Mouse (Mus musculus): ENCODE measurements at regions not wholly inside any gene's neighbourhood (a gene's known extent, or its start where the extent isn't known, plus 50 kb on each side); places are given as distances from the start of the nearest gene placed in this dataset.

DNA sequence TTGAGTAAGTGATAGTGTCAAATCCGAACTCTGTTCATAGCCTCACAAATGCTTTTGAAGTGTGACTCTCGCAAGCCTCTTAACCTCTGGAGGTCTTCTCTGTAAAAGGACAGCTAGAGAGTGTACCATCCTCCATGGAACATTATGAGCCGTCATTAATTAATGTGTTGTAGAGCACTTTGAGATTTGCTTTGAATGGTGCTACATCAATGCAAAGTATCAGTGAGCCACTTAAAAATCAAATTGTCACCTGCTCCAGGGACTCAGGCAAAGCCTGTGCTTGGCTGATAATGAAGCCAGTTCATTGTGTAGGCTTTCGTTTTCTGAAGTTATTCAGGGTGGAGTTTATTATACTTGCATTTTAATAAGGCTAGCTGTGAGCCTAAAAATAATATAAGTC lies 801.8 kb upstream of the B3galt2 start:
- Histone ChIP-seq H3K4me3 (no peak overlapping the region), H3K27ac (no peak overlapping the region)
- intact Hi-C loops (cut with DNase I): no loop called here
- no peak for TF ChIP-seq CTCF (IDR thresholded peaks at IDR 0.05)
- no peak for DNase-seq

DNA sequence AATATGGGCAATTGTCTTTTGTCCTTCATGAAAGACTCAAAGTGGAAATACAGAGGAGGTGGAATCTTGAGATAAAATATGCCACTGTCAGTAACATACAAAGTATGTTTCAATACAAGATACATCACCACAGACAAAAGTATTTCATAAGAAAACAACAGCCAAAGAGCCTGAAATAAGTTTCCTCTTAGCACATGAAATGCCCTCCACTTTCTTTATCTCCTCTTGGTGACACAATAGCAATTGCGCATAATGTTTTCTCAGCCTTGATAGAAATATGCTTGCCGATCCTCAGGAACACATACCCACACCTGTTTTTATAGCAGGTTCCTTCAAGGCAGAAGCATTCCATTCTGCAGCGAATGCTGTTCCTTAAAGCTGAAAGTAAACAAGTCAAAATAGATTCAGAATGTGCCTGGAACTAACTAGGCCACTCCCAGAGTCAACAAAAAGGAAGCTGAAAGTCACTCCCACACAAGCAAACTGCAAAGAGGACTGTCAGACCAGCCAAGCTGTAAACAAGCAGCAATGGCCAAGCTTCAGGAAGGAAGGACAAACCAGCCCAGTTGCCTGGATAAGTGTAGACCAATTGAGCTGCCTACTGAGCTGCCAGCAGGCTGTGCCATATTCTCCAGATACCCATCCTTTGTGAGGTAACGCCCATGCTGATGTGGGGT lies 773.3 kb upstream of the B3galt2 start:
- no peak overlapping the region for H3K4me3 ChIP-seq
- TF ChIP-seq CTCF (IDR thresholded peaks at IDR 0.05): no peak
- DNase-seq: no peak
- intact Hi-C loops (cut with DNase I): no loop called here
- H3K27ac ChIP-seq: no peak overlapping the region

DNA sequence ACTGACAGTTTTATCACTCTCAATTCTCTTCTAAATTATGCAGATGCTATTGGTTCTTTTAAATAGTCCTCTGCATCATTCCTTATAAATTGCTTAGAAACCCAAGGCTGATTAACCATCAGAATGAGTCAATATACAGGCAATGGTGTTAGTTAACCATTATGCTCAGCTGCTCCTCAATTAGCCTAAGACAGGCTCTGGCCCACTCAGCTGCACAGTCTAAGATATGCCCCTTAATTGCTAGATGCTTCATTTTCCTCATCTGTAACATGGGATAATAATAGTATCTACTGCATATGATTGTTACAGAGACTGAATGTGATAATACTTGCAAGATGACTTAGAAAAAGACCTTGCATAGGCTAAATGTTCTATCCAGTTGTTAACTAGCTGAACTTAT lies 748.6 kb upstream of the B3galt2 start:
- no peak overlapping the region for H3K4me3 ChIP-seq
- DNase-seq: no peak
- intact Hi-C loops (cut with DNase I): no loop called here
- no peak overlapping the region for H3K27ac ChIP-seq
- TF ChIP-seq CTCF (IDR thresholded peaks at IDR 0.05): no peak

DNA sequence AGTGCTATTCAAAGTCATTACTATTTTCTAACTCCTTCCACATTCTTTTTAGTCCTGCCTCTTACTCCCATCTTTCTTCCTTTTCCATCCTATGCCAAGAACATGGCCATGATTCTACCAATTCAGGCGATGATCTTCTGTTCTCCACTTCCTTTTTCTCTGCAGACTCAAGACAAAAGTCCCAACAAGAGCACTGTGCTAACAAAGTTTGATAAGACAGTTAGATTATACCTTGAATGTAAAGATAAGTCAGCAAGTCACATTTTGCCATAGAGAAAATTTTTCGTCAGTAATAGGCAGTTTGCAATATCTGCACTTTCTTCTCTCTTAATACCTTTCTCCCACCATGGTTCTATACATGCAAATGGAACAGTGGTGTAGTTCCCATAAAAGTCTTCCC lies 747.3 kb upstream of the B3galt2 start:
- DNase-seq: no peak
- TF ChIP-seq CTCF (IDR thresholded peaks at IDR 0.05): no peak
- intact Hi-C loops (cut with DNase I): no loop called here
- H3K4me3 ChIP-seq: no peak overlapping the region
- H3K27ac ChIP-seq: no peak overlapping the region

DNA sequence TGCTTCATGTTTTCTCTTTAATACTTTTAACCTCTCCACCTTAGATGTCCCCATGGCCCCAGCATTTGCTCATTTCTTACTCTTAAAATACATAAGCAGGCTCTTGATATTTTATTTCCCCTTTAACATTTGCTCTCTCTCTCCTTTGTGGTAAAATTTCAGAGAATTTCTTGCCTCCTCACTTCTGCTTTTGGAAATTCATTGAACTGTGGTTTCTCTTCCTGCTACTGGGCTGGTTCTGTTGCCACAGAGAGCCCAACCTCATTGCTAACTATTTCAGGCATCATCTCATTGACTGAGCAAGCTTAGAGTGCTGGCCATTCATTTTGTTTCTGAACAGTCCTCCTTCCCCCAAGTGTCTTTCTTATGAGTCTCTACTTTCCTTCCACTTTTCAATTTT lies 746.3 kb upstream of the B3galt2 start:
- DNase-seq: no peak
- Histone ChIP-seq H3K27ac (peak overlapping the region; percentile 71), H3K4me3 (no peak overlapping the region)
- intact Hi-C loops (cut with DNase I): no loop called here
- no peak for TF ChIP-seq CTCF (IDR thresholded peaks at IDR 0.05)

DNA sequence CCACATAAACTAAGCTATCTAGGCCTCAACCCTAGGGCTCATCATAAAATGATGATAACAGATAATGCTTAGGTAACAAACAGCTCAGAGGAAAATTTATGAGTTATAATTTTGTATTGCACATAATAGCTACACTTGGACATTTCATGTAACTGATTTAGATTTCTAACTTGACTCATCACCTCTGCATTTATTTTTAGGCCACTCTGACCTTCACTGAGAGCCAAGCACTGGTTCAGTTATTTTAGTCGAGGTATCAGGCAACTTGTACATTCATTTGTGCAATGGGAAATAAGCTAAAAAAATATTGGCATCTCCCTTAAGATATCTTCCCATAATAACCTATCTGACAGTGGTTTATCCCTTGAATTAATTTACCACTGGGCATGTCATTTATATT lies 745.4 kb upstream of the B3galt2 start:
- no peak for TF ChIP-seq CTCF (IDR thresholded peaks at IDR 0.05)
- Histone ChIP-seq H3K4me3 (no peak overlapping the region), H3K27ac (peak overlapping the region; percentile 71)
- no peak for DNase-seq
- intact Hi-C loops (cut with DNase I): no loop called here

DNA sequence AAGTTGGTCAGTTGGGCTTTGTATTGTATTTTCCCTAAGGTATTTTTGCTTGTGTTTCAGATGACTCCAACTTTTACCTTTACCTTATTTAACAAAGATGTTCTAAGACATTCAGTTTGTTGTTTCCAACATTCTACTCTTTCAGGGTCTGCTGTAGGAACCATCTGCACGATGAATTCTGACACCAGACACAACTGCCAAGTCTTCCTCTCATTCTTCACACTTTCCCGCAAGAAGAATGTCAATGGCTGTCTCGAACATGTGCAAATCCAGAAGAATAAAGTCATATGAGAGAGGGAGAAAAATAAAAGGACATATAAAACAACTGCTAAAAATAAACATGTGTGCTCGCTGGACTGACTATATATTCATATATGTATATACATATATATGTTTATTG lies 730.6 kb upstream of the B3galt2 start:
- intact Hi-C loops (cut with DNase I): no loop called here
- no peak overlapping the region for H3K27ac ChIP-seq
- DNase-seq: no peak
- no peak overlapping the region for H3K4me3 ChIP-seq
- TF ChIP-seq CTCF (IDR thresholded peaks at IDR 0.05): no peak

DNA sequence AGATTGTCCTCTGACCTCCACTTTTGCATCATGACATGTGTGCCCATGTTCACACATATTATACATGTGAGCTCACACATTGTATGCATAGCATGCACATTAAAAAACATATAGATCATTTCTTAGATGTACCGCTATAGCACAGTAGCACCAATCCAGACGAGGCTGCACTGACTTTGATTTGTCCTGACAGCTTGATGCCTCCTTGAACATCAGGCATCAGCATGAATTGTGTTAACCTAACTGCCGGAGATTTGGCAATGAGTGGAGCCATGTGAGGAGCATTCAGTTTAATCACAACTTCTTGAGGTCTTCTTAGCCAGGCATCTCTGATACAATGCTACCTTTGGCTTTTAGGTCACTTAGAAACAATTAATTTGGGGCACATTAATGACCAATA lies 683.8 kb upstream of the B3galt2 start:
- H3K4me3 ChIP-seq: no peak overlapping the region
- DNase-seq: no peak
- H3K27ac ChIP-seq: no peak overlapping the region
- intact Hi-C loops (cut with DNase I): no loop called here
- no peak for TF ChIP-seq CTCF (IDR thresholded peaks at IDR 0.05)

DNA sequence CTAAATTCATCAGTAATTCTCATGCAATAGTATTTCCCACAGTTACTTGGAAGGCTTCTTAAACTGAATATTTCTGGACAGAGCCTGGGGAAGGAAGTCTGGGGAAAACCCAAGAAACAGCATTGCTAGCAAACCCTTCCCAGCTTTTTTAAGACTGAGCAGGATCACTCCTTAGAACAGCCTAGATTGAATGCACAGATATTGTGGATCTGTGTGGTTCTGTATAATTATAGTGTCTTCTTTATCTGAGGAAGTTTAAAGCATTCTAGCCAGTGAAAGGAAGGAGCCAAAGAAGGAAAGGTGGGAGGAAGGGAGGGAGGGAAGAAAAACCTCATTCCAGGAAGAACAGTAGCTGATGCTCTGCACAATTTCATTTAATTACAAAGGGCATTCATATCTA lies 669.0 kb upstream of the B3galt2 start:
- TF ChIP-seq CTCF (IDR thresholded peaks at IDR 0.05): no peak
- Histone ChIP-seq H3K4me3 (no peak overlapping the region), H3K27ac (no peak overlapping the region)
- no peak for DNase-seq
- intact Hi-C loops (cut with DNase I): no loop called here

DNA sequence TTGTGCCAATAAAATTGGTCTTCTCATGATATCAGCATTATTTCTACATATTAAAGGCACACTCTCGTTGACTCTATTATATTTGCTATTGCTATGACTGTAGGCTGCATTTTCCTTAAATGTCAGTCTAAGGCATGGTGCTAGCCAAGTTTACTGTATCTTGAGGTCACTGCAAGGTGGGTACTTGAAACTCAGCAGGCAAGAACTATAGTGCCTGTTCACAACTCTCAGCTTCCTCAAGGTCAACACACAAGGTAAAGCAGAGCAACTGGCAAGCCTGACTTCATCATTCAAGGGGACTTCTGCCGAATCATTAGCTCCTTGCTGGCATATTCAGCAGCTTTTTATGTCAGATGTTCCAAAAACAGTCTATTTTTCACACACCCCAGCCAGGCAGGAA lies 667.1 kb upstream of the B3galt2 start:
- no peak for DNase-seq
- intact Hi-C loops (cut with DNase I): no loop called here
- Histone ChIP-seq H3K4me3 (no peak overlapping the region), H3K27ac (no peak overlapping the region)
- TF ChIP-seq CTCF (IDR thresholded peaks at IDR 0.05): no peak

DNA sequence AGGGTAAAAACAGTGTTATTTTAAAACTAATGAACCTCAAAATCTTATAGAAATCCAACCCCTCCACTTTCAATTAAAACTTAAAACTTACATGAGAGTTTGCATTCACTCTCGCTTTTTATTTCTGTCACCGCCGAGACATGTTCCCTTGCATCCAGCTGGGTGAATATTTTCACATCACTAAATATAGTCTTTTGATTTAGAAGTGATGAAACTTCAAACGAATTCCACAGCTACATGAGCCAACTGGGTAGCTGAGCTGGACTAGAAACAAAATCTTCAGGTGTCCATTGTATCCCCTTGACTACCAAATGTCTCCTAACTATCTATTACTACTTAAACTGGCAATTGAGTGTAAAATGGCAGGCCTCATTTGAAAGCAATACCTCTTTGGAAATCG lies 657.5 kb upstream of the B3galt2 start:
- no peak overlapping the region for H3K4me3 ChIP-seq
- no peak overlapping the region for H3K27ac ChIP-seq
- intact Hi-C loops (cut with DNase I): no loop called here
- no peak for TF ChIP-seq CTCF (IDR thresholded peaks at IDR 0.05)
- DNase-seq: no peak

DNA sequence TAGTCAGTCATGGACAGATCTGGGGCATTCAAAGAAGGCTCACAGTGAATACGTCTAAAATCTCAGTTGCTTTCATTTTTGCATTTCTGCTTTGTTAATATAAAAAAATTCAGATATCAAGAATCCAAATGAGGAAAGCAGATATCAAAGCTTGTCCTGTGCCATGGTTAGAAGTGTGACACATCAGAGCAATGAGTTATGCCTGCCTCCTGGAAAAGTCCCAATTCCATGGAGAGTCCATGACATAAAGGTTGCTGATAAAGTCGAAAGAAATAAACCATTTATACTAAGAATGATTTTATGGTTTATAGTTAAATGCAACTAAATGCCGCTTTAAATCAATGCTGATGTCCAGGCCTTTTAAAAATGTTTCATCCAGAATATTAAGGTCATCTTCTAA lies 656.8 kb upstream of the B3galt2 start:
- DNase-seq: no peak
- no peak overlapping the region for H3K4me3 ChIP-seq
- TF ChIP-seq CTCF (IDR thresholded peaks at IDR 0.05): no peak
- H3K27ac ChIP-seq: no peak overlapping the region
- intact Hi-C loops (cut with DNase I): no loop called here

DNA sequence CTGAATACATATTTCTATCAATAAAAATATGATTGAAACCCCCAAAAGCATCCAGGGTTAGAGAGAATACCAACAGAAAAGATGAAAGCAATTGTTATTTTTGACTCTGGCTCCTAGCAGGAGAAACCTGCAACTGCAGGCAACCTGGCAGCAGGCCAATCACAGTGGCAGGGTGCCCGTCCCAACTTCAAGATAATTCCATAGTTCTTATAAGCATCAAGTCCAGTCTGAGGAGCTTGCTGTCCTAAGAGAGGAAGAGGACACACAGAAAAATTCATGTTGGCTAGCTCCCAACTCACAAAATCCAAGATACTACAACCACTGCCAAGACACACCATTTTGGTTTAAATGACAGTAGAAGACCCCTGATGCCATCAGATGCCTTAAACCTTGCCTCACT lies 654.9 kb upstream of the B3galt2 start:
- TF ChIP-seq CTCF (IDR thresholded peaks at IDR 0.05): no peak
- Histone ChIP-seq H3K4me3 (no peak overlapping the region), H3K27ac (no peak overlapping the region)
- intact Hi-C loops (cut with DNase I): no loop called here
- no peak for DNase-seq

DNA sequence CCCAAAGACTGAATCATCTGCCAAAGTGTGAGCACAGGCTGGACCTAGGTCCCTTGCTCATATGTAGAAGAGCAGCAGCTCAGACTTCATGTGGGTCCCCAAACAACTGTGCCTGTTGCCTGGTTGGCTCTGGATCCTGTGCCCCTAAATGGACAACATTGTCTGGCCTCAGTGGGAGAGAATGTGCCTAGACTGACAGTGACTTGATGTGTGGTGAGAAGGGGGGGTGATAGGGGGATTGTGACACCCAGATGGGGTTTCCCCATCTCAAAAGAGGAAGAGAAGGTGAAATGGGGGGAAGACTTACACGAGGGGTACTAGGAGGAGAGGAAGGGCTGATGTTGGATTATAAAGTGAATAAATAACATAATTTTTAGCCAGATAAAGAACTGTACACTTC lies 640.2 kb upstream of the B3galt2 start:
- no peak for DNase-seq
- intact Hi-C loops (cut with DNase I): no loop called here
- Histone ChIP-seq H3K27ac (no peak overlapping the region), H3K4me3 (no peak overlapping the region)
- no peak for TF ChIP-seq CTCF (IDR thresholded peaks at IDR 0.05)

DNA sequence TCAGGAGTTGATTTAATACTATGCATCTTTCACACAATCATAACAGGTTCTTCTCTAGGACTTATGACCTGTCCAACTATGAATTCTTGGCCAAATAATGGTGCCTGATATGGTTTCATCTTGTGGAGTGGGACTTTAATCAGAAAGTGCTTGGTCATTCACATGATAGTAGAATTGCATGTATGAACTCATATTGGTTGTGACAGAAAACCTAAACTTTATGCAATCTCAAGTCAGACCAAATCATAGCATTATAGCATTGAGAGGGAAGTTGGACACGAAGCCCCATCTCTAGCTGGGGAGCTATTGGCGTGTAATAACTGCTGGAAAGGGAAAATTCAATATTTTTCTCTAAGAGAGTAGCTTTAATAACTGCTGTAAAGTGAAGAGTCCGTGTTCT lies 639.4 kb upstream of the B3galt2 start:
- DNase-seq: no peak
- intact Hi-C loops (cut with DNase I): no loop called here
- no peak overlapping the region for H3K4me3 ChIP-seq
- no peak overlapping the region for H3K27ac ChIP-seq
- no peak for TF ChIP-seq CTCF (IDR thresholded peaks at IDR 0.05)
